ENCODE assay signal across 27 mouse cellular contexts in genomic region chrX:12306940-12307339, GRCm38 (mm10).
DNase-seq lines count a peak whose midpoint lies in the region; ATAC-seq lines count a peak whose summit lies in the region.
"Had no signal": no experiment of that assay in that cellular context is flagged by ENCODE, and none has a peak within 500 bp of the region (broad histone marks: within the 10 kb centered on the region; RNA-seq: fewer than 3 reads in every experiment).

No protein-coding gene starts in this region.

- H3K4me3 ChIP-seq in forebrain, embryonic 14.5 days (ENCODE audit: low read depth, low read length), result no peak overlapping the region
- H3K4me3 ChIP-seq in forebrain, embryonic 12.5 days (replicated peaks), result no peak overlapping the region
- no peak overlapping the region for H3K4me3 ChIP-seq in midbrain, embryonic 14.5 days (replicated peaks; ENCODE audit: low read depth, low read length)
- H3K4me3 ChIP-seq in midbrain, embryonic 10.5 days, result no peak overlapping the region
- H3K4me3 ChIP-seq: embryonic facial prominence, embryonic 13.5 days; heart, adult 2 months had no signal

- H3K36me3 ChIP-seq in forebrain, embryonic 14.5 days (ENCODE audit: control insufficient read depth, insufficient read depth, low read length), result no peaks in the 10 kb centered on the region
- H3K36me3 ChIP-seq in forebrain, embryonic 12.5 days (replicated peaks), result no peaks in the 10 kb centered on the region
- no peaks in the 10 kb centered on the region for H3K36me3 ChIP-seq in midbrain, embryonic 14.5 days (ENCODE audit: control insufficient read depth, insufficient read depth, low read length)
- H3K36me3 ChIP-seq in midbrain, embryonic 10.5 days, result no peaks in the 10 kb centered on the region
- H3K36me3 ChIP-seq: embryonic facial prominence, embryonic 13.5 days had no signal

- no peak overlapping the region for H3K27ac ChIP-seq in forebrain, embryonic 14.5 days (ENCODE audit: low read depth, low read length)
- H3K27ac ChIP-seq in forebrain, embryonic 12.5 days, result no peak overlapping the region
- H3K27ac ChIP-seq in midbrain, embryonic 14.5 days (replicated peaks; ENCODE audit: low read depth, low read length), result no peak overlapping the region
- H3K27ac ChIP-seq in midbrain, embryonic 10.5 days (replicated peaks), result no peak overlapping the region
- H3K27ac ChIP-seq: embryonic facial prominence, embryonic 13.5 days; heart, adult 2 months; hindbrain, embryonic 14.5 days; hindbrain, postnatal 0 days had no signal

- H3K4me2 ChIP-seq in forebrain, embryonic 14.5 days (ENCODE audit: low read length), result no peak overlapping the region
- H3K4me2 ChIP-seq in forebrain, embryonic 12.5 days, result no peak overlapping the region
- no peak overlapping the region for H3K4me2 ChIP-seq in midbrain, embryonic 14.5 days (ENCODE audit: low read length)
- H3K4me2 ChIP-seq: embryonic facial prominence, embryonic 13.5 days; heart, embryonic 11.5 days; hindbrain, embryonic 14.5 days had no signal

- no peak overlapping the region for H3K9ac ChIP-seq in forebrain, embryonic 14.5 days (ENCODE audit: low read length)
- H3K9ac ChIP-seq in forebrain, embryonic 12.5 days, result no peak overlapping the region
- H3K9ac ChIP-seq in midbrain, embryonic 14.5 days (replicated peaks; ENCODE audit: low read length), result no peak overlapping the region
- H3K9ac ChIP-seq: embryonic facial prominence, embryonic 13.5 days; hindbrain, embryonic 14.5 days had no signal

- no peaks in the 10 kb centered on the region for H3K9me3 ChIP-seq in forebrain, embryonic 14.5 days (replicated peaks; ENCODE audit: control insufficient read depth, low read length)
- H3K9me3 ChIP-seq in forebrain, embryonic 12.5 days, result no peaks in the 10 kb centered on the region
- no peaks in the 10 kb centered on the region for H3K9me3 ChIP-seq in midbrain, embryonic 14.5 days (ENCODE audit: control insufficient read depth, low read length)
- H3K9me3 ChIP-seq in midbrain, embryonic 10.5 days (replicated peaks), result no peaks in the 10 kb centered on the region
- H3K9me3 ChIP-seq: embryonic facial prominence, embryonic 13.5 days had no signal

- DNase-seq in forebrain, embryonic 14.5 days (ENCODE audit: low spot score), result peak; percentile 55
- peak; percentile 2 for DNase-seq in heart, adult 11 months
- DNase-seq in heart, postnatal 25 days (ENCODE audit: low spot score), result no peak
- peak; percentile 28 for DNase-seq in midbrain, embryonic 14.5 days
- DNase-seq in midbrain, embryonic 10.5 days (ENCODE audit: low spot score), result no peak
- DNase-seq: adrenal gland, adult 8-10 months; adrenal gland, postnatal 25 days; cerebellum, adult 11 months; cerebellum, adult 2 months; cerebellum, adult 9-11 months; cerebellum, postnatal 25 days; gastrocnemius, postnatal 25 days; heart, adult 2 months; heart, postnatal 10 days; heart, postnatal 4 days; kidney, adult 18-20 months; kidney, adult 9 months had no signal

- H3K4me1 ChIP-seq in forebrain, embryonic 14.5 days (ENCODE audit: control insufficient read depth, insufficient read depth, low read length), result no peaks in the 10 kb centered on the region
- no peaks in the 10 kb centered on the region for H3K4me1 ChIP-seq in forebrain, embryonic 12.5 days
- no peaks in the 10 kb centered on the region for H3K4me1 ChIP-seq in midbrain, embryonic 14.5 days (ENCODE audit: control insufficient read depth, insufficient read depth, low read length)
- no peaks in the 10 kb centered on the region for H3K4me1 ChIP-seq in midbrain, embryonic 10.5 days
- H3K4me1 ChIP-seq: embryonic facial prominence, embryonic 13.5 days had no signal

- ATAC-seq in forebrain, embryonic 14.5 days, result peak; percentile 71; the same call in 1 of the 2 replicates
- ATAC-seq in forebrain, embryonic 12.5 days (ENCODE audit: low FRiP score), result no peak; the same call in 1 of the 2 replicates
- no peak for ATAC-seq in midbrain, embryonic 14.5 days (ENCODE audit: low FRiP score, low TSS enrichment)
- no peak for ATAC-seq in cerebellum, adult (ENCODE audit: insufficient number of reproducible peaks, low FRiP score, low TSS enrichment)
- ATAC-seq: activated CD4-positive, CD25-positive, alpha-beta regulatory T cell, adult 4 months; CD4-positive, CD25-positive, alpha-beta regulatory T cell, adult 4 months; hindbrain, postnatal 0 days; inflammation-experienced regulatory T-cells, adult 6 months; intestine, embryonic 16.5 days had no signal

- no peaks in the 10 kb centered on the region for H3K27me3 ChIP-seq in forebrain, embryonic 14.5 days (replicated peaks; ENCODE audit: control insufficient read depth, insufficient read depth, low read length)
- peaks cover 7% of the 10 kb centered on the region; the same call in 1 of the 2 replicates for H3K27me3 ChIP-seq in forebrain, embryonic 12.5 days
- no peaks in the 10 kb centered on the region for H3K27me3 ChIP-seq in midbrain, embryonic 14.5 days (ENCODE audit: control insufficient read depth, insufficient read depth, low read length)
- H3K27me3 ChIP-seq in midbrain, embryonic 10.5 days (ENCODE audit: low read depth, poor library complexity, severe bottlenecking), result peaks cover 79% of the 10 kb centered on the region

- intact Hi-C loops in heart, postnatal 25 days (cut with DNase I), result no loop called here

- 45% methylated on average over 3 of the region's 3 CpGs for WGBS in forebrain, embryonic 14.5 days
- WGBS in forebrain, embryonic 12.5 days, result 59% methylated on average over 3 of the region's 3 CpGs
- WGBS in midbrain, embryonic 14.5 days, result 52% methylated on average over 3 of the region's 3 CpGs
- WGBS in midbrain, embryonic 10.5 days, result 79% methylated on average over 3 of the region's 3 CpGs

Comparison
In these comparisons a context has a peak if more than half of its experiments do, and no peak if none do; other contexts are left out.
1. DNase-seq: peak in forebrain, embryonic 14.5 days (single experiment), heart, adult 11 months (single experiment) and midbrain, embryonic 14.5 days (single experiment); none in heart, postnatal 25 days (single experiment) and midbrain, embryonic 10.5 days (single experiment).